Mouse (Mus musculus) T-cell, adult 2 months (primary cell): Measurements from ENCODE around the gene Morc3.
A peak's percentile ranks its signal among the peaks of the same experiment; 100 is the strongest.
"Not testable (repeated sequence)": the region's sequence is repeated elsewhere in the genome, so short reads cannot be mapped to it uniquely, and the experiment has no call there.

Experiments
- DNase-seq: peaks from one replicate; pipeline ENCODE4 v3.0.0; 2022; ENCODE audit warnings: low spot score

The Morc3 gene

DNA sequence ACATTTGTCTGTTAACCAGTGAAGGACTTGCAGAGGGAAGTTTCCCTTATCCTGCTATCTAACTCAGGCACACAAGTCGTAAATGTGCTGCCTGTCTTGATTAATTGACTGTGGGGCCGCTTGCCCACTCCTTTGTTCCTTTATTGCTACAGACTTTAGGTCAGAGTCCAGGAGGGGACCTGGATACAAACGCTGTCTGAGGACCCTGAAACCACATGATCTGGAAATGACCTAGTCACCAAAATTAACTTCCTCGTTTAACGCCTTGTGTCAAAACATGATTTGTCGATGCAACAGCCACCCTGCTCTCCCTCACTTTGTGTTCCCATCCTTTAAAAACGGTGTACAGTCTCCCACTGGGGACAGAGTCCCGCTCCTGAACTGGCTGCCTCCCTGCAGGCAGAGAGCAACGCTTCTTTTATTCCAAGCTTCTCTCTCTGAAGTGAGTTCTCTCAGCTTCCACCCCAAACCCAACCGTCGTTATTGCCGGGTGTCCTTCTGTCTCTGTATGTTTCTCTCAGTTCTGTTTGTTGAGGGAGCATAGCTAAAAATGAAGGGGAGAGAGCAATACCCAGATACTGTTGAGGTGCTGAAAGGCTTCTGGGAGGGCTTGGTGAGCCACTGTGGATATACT lies 13.1 kb upstream of the Morc3 start:
- DNase-seq, result no peak

DNA sequence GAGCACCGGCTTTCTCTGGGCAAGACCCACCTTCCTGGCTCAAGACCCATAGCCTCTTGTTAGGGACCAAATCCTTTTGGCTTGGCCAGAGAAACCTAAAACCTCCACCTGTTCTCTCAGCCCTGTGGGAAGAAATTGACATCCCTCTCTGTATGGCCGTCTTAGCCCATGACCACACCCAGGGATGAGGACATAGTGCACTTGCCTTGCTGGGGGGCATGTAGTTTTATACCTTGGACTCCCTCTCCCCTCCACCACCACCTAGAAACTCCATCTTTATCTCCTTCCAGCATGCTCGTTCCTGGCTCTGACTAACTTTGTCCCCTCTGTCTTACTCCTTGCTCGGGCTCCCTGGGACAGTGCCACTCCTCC lies 12.6 kb upstream of the Morc3 start:
- no peak for DNase-seq

DNA sequence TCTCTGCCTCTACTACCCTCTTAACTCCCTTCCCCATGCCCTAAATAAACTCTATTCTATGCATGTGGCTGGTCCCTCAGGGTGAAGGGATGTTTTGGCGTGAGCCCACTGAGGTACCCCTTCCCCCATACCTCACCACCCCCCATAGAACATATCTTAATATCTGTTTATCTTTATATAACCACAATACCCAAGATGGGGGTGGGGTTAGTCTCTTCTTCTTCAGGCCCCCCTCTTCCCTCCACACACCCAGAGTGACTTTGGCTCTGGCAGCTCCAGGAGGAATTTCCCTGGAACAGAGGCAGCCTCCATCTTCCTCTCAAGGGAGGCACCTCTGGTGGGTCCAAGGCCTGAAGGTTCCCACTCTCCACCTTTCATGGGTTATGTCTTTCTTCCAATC lies 11.9 kb upstream of the Morc3 start:
- DNase-seq, result no peak

DNA sequence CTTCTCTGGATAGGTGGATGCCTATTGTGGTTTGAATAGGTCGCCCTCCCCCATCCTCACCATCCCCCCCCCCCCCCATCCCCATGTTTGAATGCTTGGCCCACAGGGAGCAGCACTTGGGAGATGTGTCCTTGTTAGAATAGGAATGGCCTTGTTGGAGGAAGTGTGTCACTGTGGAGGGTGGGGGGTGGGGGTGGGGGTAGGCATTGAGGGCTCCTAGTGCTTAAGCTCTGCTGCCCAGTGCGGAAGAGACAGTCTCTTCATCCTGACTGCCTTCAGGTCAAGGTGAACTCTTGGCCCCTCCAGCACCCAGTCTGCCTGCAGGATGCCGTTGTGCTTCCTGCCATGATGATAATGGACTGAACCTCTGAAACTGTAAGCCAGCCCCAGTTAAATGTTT lies 10.2 kb upstream of the Morc3 start:
- no peak for DNase-seq

DNA sequence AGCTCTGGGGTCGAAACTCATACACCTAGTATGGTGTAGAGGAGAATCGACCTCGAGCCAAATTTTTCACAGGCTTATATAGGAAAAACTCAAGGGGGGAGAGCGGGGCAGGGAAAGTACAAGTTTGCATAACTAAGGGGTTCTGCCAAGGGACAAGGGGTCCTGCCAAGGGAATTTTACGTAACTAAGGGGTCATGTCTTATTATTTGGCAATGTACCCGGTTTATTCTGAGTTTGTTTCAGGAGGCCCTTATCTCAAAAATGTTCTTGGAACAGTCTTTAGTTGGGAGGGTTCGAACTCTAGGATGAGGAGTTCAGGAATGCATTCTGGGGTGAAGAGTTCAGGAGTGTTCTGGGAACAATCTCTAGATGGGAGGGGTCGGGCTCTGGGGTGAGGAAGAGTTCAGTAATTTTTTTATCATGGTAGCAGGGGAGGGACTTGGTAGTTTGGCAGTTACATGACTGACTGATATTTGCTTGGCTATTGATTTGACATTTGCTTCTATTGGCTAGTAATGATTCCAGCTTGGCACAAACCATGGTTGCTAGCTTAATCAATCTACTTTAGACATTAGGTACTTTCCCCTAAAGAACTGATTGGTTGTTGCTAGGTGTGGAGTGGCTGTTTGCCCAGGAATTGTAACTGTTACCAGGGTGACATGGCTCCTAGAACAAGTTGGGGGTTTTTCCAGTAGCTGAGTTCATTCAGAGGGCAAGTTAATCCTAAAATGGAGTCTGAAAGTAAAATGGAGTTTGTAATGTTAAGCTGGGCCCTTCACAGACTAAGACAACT lies 9.3 kb upstream of the Morc3 start:
- DNase-seq, result not testable (repeated sequence)

DNA sequence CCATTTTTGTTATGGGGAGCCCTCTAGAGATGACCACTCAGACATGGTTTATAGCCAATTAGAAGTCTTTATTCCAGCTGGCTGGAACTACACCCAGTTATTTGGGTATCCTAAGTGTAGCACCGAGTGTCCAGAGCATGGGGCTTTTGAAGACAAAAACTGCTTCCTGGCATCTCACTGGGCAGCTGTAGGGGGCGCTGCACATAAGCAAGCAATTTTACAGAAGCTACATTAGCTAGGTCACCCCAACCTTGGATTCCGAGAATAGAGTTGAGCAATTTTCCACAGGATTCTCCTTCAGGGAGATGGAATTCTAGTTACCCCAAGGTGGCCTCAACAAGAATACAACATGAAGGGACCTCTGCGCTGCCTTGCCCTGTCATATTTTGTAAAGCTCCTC lies 7.1 kb upstream of the Morc3 start:
- DNase-seq, result no peak

DNA sequence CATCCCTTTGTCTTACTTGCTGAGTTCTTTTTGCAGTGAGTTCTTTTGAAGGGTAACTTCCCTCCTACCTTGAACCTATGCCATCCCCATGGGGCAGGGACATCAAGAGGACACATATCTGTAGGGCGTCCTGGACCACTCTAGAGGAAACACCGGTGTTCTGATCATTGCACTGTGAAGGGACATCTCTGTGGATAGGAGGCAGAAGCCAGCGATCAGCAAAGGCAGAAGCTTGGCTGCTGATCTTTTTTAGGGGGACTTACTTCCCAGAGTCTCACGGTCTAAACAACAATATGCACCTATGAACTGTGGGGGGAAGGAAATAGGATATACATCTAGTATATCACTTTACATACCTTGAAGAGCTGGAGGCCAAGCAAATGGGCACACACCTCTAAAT lies 6.5 kb upstream of the Morc3 start:
- DNase-seq, result no peak

DNA sequence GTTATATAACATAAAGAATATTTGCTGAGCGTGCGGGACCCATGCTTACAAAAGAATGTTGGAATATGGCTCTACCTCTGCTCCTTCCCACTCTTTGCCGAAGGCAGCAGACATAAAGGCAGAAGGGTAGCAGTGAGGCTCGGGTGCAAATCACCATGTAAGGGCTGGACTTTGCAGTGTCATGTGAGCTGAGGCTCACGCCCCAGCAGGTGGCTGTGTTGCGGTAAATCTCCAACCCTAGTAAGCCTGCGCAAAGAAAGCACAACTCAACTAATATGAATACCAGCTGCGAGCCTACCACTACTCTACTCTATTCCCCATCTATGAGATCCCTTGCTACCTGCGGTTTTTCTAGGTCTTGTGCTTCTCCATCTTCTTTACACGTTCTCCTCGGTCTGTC lies 5.9 kb upstream of the Morc3 start:
- no peak for DNase-seq

DNA sequence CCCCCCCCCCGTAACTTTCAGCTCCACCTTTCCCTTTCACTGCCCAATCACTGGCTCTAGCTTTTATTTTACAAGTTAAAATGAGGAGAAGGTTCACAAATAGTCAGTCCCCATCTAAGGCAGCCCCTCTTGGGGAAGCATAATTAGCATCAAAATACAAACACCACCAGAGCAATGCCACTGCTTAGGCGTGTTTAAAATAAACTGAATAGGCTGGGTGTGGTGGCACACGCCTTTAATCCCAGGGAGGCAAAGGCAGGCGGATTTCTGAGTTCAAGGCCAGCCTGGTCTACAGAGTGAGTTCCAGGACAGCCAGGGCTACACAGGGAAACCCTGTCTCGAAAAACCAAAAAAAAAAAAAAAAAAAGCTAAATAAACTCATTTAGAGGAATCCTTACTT lies 5.4 kb upstream of the Morc3 start:
- DNase-seq, result not testable (repeated sequence)

DNA sequence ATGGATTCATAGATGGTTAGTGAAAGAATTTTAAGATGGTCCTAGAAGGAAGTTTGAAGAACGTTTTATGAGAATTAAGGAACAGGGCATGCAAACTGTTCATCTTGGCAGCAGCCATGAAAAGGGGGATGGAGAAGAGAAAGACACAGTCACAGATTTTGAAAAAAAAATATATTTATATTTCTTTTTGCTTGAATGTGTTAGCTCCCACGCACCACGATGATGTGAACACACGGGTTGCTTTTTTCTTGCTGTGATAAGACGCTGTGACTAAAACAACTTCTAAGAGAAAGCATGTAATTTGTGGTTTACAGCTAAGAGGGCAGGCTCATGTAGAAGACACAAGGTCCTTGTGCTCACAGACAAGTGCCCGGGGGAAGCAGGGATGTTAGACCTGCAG lies 5.0 kb upstream of the Morc3 start:
- no peak for DNase-seq

DNA sequence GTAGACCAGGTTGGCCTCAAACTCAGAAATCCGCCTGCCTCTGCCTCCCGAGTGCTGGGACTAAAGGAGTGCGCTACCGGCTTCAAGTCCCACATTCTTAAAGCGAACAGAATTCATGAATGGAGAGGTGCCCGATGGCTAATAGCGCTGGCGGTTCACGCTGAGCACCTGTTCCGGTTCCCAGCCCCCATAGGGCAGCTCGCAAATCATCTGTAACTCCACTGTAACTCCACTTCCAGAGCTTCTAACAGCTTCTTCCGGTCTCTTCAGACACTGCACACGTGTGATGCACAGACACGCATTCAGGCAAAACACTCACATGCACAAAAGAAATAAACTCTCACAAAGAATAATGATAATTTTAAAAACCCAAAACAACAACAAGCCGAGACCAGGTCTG lies 2.4 kb upstream of the Morc3 start:
- DNase-seq, result no peak

DNA sequence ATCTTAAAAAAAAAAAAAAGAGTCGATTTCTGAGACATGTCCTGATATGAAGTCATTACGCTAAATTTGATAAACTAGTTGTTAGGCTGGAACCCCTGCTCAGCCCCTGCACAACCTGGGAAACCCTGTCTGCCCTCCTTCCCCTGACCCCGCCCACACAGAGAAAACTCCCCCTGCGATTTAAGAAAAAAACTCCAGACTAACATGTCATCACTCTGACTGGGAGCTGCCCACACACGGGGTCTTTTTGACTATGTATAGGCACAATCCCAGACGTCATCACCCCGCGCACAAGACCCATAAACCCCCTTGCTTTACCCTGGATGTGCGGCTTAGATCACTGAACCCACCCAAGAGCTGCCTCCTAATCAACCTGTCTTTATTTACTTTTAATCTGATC lies 1.9 kb upstream of the Morc3 start:
- DNase-seq, result no peak

DNA sequence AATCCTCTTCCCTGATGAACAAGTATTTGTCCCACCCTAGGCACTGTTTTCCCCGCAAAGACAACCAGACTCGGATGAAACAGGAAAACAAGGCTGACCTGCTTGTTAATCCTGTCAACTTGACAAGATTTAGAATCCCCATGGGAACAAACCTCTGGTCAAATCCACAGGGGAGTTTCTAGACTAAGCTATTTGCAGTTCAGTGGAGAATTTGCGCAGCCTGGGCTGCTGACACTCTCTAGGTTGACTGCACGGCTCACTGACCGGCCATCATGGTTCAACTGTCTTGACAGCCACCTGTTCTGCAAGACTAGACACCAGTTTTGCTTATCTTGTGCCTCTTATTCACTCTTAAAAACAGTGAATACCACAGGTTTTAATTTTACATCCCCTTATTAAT lies 1.0 kb upstream of the Morc3 start:
- DNase-seq, result no peak

DNA sequence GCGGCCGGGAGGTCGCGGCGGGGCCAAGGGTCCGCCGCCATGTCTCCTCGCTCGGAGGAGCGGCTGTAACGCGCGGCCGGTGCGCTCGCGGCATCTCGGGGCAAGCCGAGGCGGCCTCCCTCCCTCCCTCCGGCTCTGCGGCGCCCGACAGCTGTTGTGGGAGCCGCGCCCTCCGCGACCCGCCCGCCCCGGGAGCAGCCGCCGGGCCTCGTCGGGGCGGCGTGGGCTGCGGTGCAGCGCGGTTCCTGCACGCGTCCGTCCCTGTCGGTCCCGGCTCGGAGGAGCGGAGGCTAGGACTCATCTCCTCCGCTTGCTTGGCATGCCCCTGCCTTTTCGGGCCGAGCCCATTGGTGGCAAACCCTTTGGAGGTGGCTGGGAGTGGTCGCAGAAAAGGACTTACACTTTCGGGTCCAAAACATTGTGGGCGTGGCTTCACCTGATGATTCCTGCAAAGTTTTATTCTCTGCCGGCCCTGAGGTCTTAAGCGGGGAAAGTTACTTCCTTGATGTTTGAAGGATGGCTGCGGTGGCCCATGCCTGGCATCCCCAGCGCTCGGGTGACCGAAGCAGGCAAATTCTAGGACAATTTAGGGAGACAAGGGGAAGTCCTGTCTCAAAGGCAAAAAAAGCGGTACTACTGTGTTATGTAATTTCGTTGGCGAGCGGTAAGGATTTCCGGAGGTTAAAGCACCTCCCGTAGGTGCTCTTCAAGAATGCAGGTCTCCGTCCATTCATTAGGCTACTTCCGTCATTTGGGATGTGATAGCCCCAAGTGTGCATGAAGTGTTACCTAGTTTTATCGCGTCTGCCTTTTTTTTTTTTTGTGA lies 743 bp downstream of the Morc3 start:
- DNase-seq, result peak; percentile 45

DNA sequence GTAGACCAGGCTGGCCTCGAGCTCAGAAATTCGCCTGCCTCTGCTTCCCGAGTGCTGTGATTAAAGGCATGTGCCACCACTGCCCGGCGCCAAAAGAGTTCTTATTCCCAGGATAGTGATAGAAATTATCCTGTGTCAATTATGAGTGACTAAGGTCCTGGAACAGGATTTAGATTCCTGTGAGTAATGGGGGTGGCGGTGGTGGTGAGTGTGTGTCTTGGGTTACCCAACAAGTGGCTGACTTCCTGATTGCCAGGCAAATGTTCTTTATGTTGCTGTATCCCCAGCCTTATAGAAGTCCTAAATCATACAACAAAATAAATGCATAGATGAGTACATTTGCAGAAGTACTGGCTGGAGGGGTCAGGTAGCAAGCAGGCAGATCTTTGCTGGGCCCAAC lies 1.6 kb downstream of the Morc3 start:
- DNase-seq, result no peak

DNA sequence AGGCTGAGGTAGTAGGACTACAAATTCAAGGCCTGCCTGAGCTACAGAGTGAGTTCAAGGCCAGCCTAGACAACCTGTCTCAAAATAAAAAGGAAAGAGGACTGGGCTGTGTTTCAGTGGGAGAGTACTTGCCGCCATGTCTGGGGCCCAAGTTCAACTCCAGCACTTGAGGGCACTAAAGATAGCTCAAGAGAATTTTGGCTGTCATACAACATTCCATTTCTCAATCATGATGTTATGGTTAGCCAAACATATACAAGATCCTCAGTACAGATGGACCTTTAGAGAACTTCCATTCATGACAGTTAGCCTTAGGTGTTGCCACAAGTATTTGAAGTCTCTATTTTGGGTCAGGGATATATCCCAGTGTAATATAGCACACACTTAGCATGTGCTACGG lies 2.2 kb downstream of the Morc3 start:
- DNase-seq, result no peak

DNA sequence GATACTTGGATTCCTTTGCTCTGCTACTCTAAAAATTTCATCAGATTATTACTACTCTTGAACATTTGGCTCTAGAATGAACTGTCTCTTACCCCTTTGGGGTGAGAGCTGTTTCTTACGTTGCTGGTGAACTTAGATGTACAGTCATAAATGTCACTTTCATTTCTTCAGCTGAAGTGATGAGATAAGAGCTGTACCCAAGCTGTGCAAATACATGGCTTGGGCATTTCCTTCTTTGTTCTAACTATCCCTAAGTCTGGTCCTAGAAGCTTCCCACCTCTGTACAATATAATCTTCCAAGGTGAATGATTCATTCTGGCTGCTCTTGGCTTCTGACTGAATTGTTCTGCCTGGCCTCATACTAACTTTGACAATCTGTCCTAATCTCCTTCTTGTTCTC lies 7.1 kb downstream of the Morc3 start:
- DNase-seq, result no peak

DNA sequence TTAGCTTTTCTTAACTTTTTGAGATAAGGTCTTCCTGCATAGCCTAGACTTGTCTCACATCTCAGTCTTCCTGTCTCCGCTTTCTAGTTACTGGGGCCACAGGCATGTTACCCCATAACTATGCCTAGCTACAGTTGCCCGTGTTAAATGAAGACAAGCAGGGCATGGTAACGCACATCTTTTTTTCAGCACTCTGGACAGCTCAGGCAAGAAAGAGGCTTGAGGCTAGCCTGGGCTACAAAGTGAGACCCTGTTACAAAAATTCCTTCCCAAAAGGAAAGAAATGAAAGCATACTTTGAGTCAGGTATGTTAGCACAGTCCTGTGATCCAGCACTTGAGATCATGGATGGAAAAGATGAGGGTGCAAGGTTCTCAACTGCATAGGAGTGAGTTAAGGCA lies 18.6 kb downstream of the Morc3 start:
- no peak for DNase-seq

DNA sequence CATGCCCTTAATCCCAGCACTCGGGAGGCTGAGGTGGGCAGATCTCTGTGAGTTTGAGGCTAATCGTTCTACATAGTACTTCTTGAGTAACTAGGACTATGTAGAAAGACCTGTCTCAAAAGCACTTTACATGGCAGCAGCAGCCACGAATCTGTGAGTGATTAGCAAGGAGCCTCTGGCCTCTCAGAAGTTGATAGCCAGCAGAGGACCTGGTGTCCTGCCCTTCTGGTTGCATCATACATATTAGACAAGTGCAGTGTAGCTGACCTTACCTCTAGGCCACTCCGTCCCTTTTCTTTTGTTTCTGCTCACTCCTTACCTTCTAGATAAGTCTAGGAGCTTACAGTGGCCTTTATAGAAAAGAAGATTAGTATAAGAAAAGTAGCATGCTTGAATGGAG lies 28.0 kb downstream of the Morc3 start:
- DNase-seq, result no peak

DNA sequence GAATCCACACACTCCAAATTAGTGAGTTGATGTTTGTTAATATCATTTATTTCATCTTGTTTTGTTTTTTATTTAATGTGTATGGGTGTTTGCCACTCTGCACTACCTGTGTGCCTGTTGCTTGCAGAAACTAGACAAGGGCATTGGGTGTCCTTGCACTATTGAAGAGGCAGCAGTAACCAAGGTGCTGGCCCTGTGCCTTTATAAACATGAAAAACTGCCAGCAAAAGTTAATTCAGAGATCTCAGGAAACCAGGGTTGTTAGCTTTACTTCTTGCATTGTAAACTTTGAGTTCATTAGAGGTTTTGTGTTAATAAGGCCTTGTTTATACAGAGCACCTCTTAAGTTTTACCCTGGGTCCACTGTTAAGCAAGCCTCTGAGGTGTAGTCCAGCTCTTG lies 28.8 kb downstream of the Morc3 start:
- no peak for DNase-seq

DNA sequence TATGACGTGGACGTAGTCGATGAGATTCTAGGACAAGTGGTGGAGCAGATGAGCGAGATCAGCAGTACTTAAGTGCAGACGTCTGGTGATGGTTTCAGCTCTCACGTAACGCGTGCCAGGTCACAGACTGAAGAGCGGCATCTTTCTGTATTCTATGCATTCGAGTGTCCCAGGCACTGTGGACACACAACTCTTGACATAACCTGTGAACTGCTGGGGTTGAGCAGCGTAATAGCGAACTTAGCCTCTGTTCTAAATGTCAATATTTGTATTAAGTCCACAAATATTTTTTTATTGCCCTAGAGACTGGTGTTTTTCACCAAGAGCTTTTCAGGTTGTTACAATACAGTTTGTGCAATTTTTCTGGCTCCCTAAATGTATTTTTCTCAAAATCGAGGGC lies 42.9 kb downstream of the Morc3 start:
- DNase-seq, result no peak

DNA sequence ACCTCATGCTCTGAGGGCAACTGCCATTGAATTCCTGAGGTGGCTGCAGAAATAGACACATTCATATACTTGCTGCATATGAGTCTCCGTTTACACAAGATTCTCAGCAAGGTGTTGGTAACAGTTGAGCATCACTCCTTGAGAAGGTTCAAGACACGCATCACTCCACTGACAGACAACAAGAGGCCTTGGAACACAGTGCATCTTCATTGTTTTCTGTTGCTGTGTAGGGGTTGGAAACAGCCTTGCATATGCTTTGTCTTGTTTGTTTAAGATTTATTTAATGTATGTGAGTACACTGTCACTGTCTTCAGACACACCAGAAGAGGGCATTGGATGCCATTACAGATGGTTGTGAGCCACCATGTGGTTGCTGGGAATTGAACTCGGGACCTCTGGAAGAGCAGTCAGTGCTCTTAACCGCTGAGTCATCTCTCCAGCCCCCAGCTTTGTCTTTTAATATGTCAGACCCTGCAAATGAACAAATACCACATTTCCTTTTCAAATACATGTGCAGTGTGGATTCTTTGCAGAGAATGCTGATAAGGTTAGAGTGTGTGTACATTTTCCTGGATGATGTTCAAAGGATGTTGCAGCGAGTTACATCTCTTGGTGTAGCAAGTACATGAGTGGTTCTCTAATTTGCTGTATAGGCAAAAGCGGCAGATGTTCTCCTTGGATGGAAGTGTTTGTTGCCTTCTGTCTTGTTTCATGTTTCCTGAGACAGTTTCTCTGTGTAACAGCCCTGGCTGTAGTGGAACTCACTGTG lies 45.9 kb downstream of the Morc3 start:
- DNase-seq, result no peak
